Mouse (Mus musculus) heart, postnatal 10 days (tissue): Measurements from ENCODE around the gene Ctsr. TPM values are rescaled to one million over a fixed set of nuclear protein-coding genes. Genes with fewer than 3 reads are reported as not detected.
"Not testable (repeated sequence)": the region's sequence is repeated elsewhere in the genome, so short reads cannot be mapped to it uniquely, and the experiment has no call there.

Experiments
- DNase-seq, 2 experiments: peaks; one replicate each; pipeline ENCODE4 v3.0.0; 2021
- intact Hi-C: fragments of 180-260 bp; cut with DNase I; formaldehyde crosslinking; loops from one replicate; pipeline ENCODE4 v1.15.1; 2025
- total RNA-seq, 2 experiments: library from RNA; stranded (reverse); gene quantifications; 2 replicates each; pipeline ENCODE4 v1.2.3; 2021

The Ctsr gene
- not detected for total RNA-seq

DNA sequence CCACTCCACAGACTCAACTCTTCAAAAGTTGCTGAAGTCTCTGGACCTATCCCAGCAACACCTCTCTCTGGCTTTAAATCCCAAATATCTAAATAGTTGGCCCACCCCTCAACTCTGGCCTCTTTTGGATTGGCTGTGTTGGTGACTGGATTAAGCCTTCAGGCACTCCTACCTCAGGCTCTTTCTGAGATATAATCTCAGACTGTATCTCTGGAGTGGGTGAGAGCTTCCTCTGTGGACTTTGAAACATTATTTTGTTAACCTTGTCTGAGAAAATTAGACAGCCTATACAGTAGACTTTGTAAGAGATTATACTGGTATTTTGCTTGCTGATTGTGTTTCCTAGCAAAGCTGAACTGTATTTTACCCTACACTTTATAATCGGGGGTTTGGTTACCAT is at the start of gene Ctsr:
Gene Ctsr (minus strand): TSS at position 101 of the 400 bp plus-strand sequence.
- DNase-seq, result no peak
- intact Hi-C loops, result loop anchor here (10.0 kb wide), 1 partner anchor 409 kb away; no protein-coding TSS in a partner anchor

DNA sequence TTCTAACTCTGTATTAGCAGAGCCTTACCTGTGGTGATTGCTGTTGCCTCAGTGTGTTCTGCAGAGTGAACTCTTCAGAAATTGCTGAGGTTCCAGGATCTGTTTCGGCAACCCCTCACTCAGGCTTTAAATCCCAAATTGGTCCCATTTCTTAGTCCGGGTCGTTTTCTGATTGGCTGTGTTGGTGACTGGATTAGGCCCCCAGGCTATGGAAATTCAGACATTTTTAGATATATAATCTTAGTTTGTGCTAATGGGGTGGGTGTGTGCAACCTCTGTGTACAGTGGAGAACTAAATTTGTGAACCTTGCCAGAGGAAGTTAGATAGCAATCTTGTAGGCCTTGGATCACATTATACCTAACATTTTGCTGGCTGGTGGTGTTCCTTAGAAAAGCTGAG is 39.3 kb upstream of the Ctsr start, which contains the start of gene Cts6:
Gene Cts6 (minus strand): TSS at position 101 of the 400 bp plus-strand sequence.
- intact Hi-C loops, result no loop called here
- no peak for DNase-seq

DNA sequence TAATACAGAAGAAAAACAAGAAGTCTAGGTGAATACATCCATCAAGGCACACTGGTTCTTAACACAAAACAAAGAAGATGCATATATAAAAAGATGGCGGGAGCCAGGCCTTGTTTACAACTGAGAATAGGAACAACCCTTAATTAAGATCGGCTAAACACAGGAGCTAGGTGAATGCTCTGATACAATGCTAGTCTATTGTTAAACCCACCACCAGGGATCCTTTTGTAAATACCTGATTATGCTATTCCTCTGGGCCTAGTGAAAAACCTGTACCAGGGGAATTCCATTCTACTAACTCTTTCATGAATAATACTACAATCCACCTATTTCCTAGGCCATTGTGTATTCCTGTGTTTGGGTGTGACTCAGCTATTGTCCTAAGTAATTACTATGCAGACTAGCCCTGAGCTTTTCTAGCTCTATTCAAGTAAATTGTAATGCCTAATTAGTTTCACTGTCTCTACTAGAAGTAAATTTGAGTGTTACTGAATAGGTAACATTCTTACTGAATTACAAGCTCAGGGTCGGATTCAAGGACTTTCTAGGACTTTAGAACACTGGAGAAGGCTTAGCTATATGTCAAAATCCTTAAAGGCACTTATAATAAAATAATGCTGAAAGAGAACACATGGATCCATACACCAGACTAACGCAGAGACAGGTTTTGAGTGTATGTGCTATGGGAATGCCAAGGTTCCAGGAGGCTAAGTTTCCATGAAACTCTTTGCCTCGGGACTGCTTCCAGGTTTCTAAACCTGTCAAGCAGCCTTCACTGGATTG is 21.3 kb upstream of the Ctsr start:
- DNase-seq, intact Hi-C loops: not testable (repeated sequence)

DNA sequence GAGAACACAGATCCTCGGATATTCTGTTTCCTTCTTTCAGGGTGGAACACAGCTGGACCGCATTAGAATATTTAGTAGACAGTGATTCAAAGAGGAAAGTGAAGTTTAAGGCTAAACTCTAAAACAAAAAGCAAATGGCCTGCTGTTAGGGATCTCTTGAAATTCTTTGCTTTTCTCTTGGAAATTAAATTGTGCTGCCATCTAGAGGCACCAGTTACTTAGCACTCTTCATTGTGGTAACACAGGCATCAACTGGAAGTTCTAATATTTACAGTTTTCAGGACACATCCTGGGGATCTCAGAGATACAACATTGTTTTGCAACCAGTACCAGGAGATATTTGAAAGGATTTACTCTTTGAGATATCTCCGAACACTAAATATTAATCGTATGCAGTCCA is 566 bp upstream of the Ctsr start:
- no peak for DNase-seq
- intact Hi-C loops, result loop anchor here (10.0 kb wide), 1 partner anchor 410 kb away; no protein-coding TSS in a partner anchor

Other genes starting within 250 kb of the Ctsr start
- not detected for gene Gm49393, start 228.7 kb downstream of the Ctsr start, total RNA-seq
- gene Gm49391, start 227.7 kb downstream of the Ctsr start, total RNA-seq, result 1 to 10 TPM in 1 of 2 experiments, not detected in 1; 2.6 TPM
- 100 to 1,000 TPM in 1 of 2 experiments, 10 to 100 TPM in 1; 79.1 to 128 TPM for gene Ctla2a, start 227.6 kb downstream of the Ctsr start, total RNA-seq
- gene Tpbpa, start 222.3 kb downstream of the Ctsr start, total RNA-seq, result not detected
- gene Ctsj, start 158.3 kb downstream of the Ctsr start, total RNA-seq, result not detected
- gene Ctsq, start 123.6 kb downstream of the Ctsr start, total RNA-seq, result not detected
- gene Cts6, start 39.2 kb upstream of the Ctsr start, total RNA-seq, result not detected
- not detected for gene Cts8, start 91.1 kb upstream of the Ctsr start, total RNA-seq
- gene Gm49398, start 124.6 kb upstream of the Ctsr start, total RNA-seq, result not detected
- not detected for gene Cts7, start 193.9 kb upstream of the Ctsr start, total RNA-seq